Mouse (Mus musculus) CD4-positive, CD25-positive, alpha-beta regulatory T cell, adult 2 months (primary cell): ENCODE measurements around the gene Gm10563.
"Not testable (repeated sequence)": the region's sequence is repeated elsewhere in the genome, so short reads cannot be mapped to it uniquely, and the experiment has no call there.

ENCODE experiments used
- DNase-seq: peaks from one replicate; pipeline ENCODE4 v3.0.0-alpha.2; 2012; ENCODE audit warnings: low read depth, low spot score

Gm10563 gene

DNA sequence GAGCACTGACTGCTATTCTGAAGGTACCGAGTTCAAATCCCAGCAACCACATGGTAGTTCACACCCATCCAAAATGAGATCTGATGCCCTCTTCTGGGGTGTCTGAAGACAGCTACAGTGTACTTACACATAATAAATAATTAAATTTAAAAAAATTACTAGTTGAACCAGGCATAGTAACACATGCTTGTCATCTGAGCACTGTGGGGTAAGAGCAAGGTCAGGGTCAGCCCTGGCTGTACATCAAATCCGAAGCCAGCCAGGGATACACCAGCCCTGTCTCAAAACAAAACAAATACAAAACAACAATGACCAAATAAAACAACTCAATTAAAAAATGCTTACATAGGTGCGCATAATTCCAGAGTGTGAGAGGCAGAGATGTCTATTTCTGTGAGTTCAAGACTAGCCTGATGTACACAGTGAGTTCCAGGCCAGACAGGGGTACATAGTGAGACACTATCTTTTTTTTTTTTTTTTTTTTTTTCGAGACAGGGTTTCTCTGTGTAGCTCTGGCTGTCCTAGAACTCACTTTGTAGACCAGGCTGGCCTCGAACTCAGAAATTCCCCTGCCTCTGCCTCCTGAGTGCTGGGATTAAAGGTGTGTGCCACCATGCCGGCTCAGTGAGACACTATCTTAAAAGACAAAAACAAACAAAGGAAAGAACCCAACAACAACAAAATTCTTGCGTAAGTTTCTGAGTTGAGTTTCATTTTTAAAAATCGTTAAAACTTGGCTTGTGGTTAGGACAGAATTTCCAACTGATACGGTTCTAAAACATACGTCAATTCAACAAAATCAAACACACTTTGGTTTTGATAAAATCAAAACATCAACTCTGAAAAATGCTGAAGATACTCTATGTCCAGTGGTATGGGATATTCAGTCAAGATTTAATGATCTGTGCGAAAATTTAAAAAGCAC, 45.0 kb downstream of the Gm10563 start:
- DNase-seq = peak; percentile 62

DNA sequence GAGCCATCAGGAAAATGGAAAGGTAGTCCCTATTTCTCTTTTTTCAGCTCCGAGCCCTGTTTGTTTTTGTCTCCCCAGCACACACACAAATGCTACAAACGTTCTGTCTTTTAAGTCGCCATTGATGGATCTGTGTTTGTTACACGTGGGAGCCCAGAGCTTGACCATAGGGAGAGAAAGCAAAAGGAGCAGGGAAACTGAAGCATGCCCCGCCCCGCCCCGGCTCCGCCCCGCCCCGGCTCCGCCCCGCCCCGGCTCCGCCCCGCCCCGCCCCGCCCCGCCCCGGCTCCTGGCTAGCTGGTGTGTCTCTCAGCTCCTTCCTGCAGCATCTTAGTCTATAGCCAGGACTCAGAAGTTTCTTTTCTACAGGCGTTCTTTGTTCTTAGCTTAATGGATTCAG, 46.7 kb downstream of the Gm10563 start:
- DNase-seq = no peak

DNA sequence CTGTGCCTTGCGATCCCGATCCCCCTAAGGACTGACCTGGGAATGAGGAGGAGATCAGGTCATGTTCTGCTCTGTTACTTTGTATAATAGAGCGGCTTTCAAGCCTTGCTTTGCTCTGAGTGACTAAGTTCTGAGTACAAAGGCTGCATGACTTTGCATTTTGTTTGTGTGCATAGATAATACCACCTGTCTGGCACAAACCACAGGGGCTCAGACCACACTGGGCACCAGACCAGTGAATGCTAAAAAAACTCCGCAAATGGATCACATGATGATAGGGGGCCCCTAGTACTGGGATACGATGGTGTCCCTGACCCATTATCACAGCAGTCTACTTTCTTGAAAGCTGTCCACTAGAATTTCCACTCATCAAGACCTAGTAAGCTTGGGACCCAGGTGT, 48.6 kb downstream of the Gm10563 start:
- no peak for DNase-seq

DNA sequence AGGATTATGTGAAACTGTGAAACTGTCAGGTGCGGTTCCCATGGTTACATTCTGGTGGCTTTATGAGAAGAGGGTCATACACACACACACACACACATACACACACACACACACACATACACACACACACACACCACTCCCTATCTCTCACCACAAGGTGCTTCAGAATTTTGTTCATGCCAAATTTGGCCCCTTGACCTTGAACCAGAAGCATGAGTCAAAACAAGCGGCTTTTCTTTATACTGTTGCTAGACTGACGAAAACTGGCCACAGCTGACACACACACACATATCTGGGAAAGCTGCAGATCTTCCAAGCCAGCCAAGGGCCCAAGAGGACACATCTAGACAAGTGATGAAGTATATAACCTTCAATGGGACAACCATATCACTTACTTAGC, 49.4 kb downstream of the Gm10563 start:
- DNase-seq = no peak

DNA sequence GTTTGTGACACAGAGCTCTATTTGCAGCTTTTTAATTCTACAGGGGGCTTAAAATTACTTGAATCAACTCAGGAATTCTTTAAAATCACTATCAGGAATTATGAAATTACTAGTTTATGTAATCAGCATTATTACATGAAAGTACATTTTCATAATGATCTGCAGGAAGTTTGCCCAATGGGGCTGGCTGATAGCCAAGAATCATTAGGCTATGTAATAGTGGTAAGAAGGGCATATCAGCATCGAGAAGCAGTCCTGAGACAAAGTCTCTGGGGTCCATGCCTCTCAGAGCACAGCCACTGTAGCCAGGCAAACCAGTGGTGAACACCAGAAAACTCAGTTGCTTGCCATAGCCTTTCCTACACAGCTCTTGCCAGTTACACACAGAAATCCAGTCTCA, 51.4 kb downstream of the Gm10563 start:
- no peak for DNase-seq

DNA sequence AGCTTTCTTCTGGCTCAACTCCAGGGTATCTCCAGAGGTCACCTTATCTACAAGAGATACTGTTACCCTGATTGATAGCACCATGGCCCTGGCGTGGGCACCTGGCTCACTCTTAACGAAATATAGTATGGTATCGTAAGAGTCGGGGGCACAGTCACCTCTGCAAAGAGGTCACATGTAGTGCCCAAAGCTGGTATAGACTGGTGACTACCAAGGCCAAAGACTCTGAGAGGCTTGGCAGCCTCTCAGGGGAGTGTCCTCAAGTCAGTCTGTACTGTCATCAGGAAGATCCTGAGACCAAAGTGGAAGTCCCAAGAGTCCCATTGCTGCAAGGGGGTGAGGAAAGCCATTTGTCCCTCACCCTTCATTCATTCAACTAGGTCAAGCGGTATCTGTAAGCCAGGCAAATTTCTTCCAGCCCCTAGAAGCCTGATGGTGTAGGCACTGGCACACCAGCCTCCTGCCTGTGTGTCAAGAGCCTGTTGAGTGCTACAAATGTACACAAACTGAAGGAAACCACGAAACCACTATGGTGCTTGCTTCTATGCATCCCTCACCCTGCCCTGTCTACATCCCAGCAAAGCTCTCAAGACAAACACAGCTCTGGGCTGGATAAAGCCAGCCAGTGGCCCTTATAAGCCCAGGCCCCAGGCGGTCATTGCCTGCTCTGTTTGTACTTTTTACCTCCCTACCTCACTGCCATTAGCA, 54.0 kb downstream of the Gm10563 start:
- no peak for DNase-seq

DNA sequence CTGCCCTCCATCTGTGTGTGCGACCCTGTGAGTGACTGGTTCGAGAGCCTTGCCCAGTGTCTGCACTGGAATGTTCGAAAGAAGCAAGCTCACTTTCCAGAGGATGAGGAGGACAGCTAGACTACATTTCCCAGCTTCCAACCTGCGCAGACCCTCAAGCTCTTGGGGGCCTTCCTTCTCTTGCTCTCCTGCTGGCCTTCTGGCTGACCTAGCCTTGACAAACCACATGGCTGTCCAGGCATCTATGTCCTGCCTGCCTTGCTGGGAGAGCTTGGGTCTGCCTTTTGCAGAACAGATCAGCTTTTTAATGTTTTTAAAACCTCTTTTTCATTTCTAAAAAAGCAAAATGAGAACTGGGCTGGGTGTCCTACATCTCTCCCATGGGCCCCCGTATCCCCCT, 55.9 kb downstream of the Gm10563 start:
- DNase-seq = no peak

DNA sequence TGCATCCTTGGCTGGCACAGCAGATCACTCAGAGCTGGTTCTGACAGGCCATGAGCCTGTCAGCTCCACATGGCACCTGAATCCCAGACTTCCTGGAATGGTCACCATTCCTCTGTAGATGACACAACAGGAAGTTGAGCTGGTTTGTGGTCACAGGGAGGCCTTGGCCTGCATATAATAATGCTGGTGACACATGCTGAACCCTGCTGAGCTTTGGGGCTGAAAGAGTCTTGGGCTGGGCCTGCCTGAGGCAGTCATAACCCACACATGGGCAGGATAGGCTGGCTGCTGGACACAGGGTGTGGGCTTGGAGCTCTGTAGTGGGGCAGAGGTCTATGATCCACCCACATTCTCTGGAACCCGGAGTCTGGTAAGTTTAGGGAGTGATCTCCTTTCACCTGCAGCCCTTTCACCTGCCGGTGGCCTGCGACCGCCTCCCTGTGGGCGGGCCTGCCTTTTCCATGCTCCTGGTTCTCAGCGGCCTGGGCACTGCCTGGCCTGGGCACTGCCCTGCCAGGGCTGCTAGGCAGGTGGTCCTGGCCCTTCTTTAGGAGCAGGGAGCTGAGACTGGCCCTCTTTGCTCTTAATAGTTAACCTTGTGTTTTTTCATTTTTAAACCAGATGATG, 62.8 kb downstream of the Gm10563 start:
- no peak for DNase-seq

DNA sequence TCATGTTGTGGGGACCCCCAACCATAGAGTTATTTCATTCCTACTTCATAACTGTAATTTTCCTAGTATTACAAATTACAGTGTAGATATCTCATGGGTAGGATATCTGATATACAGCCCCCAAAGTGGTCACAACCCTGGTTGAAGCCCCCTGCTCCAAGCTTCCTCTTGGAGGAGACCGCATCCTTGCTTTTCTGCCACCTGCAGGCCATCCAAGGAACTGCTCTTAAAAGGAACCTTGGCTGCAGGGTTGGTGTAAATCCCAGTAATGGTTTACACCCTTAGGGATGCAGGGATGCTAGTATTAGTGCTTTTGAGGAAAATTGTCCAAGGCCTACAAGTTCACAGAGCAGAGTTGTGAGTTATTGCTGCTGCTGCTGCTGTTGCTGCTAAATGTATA, 64.8 kb downstream of the Gm10563 start:
- peak; percentile 66 for DNase-seq

DNA sequence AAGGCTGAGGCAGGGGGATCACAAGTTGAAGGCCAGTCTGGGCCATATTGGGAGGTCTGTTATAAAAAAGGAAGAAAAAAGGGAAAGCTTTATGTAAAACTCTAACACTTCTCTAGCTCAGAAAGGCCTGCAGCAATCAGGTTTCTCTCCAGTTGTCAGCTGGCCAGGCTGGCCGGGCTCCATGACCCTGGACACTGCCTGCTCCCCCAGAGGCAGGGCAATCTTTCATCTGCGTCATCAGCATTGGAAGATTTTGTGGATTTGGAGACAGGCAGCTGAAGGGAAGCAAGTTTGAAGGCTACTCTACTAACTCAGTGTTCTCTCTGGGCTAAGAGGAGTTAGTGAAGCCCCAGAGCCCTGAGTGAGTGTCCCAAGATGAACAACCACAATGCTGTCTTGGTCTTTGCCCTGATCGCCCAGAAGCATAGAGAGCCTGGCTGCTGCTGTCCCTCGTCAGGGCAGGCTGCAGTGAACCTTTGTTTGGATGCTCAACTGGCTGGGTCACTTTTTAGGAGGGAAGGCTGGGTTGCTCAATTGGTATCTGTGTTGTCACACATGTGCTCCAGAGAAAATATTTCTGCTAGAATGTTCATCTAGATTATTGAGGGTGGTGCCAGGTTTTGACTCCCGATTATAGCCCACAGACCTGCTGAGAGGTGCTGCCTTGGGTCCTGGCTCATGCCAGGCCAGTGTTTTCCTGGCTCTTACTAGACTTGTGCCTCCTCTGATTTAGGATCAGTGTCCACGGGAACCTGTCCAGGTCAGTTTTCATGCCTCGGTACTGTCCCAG, 66.7 kb downstream of the Gm10563 start:
- DNase-seq = no peak

DNA sequence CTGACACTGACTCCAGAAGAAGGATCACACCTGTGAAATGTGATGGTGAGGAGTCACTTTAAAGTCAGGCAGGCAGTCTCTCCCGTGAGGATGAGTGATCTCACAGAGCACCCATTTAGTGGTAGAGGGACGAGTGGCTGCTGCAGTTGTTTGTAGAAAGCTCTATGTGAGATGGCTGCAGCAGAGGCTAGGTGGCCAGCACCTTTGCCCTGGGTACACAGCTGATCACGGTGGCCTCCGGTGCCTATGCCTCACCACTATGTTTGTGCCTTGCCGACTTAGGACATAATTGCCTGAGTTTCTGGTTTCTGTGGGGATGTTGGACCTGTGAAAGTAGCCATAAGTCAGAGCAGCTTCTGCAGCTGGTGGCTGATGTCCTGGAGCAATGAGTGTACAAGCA, 67.5 kb downstream of the Gm10563 start:
- no peak for DNase-seq

DNA sequence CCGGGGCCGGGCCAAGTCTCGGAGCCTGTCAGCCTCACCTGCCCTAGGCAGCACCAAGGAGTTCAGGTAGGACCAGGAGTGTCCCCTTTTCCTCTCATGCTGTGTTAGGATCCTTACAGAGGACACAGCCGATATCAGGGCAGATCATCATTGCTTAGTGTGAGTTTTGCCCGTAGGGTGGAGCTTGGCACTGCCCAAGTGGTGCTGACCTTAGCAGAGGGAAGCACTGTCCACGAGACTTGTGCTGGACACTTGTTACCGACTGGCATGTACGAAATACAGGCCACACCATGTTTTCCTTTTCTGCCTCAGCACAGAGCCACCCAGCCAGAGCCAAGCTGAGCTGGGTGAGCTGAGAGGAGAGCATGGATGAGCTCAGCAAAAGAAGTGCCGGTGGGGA, 68.1 kb downstream of the Gm10563 start:
- no peak for DNase-seq

DNA sequence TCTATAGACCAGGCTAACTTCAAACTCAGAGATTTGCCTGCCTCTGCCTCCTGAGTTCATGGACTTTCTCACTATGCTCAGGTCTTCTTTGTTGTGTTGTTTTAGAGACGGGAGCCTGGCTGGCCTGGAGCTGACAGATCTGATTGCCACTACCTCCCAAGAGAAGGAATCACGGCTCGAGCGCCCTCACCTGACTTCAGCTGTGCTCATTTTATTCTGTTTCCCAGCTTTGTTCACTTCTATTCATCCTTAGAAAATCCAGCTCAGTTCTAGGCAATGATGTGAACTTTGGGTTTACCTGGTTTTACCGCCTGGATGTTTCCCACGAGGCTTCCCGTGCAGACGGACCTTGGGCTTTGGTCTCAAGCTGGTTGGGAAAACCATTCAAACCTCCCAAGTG, 69.7 kb downstream of the Gm10563 start:
- no peak for DNase-seq

DNA sequence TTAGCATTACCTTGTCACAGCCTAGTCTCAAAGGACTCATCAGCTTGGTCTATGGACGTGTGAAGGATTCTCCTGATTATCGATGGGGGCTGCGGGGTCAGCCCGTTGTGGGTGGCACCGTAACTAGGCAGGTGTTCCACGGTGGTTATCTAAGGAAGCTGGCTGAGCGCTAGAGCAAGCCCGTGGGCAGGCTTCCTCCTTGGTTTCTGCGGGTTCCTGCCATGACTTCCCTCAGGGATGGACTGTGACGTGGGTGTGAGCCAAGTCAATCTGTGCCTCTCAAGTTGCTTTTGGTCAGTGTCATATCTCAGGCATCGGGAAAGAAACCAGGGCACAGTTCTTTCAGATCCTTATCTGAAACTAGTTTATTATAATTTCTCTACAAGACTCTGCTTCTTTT, 70.3 kb downstream of the Gm10563 start:
- no peak for DNase-seq

DNA sequence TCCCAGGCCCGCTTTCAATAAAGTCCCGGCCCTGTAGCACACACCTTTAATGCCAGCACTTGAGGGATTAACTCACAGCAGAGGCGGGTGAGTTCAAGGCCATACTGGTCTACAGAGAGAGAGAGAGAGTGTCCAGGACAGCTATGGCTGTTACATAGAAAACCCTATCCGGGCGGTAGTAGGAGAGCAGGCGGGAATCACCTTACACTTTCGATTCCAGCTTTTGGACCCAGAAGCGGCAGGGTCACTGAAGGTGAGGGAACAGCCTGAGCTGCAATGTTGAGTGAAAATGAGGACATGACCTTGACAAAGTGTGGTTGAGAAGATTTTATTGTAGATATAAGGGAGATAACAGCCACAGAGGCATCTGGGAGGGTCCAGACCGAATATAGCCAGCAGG, 71.3 kb downstream of the Gm10563 start:
- DNase-seq = no peak

DNA sequence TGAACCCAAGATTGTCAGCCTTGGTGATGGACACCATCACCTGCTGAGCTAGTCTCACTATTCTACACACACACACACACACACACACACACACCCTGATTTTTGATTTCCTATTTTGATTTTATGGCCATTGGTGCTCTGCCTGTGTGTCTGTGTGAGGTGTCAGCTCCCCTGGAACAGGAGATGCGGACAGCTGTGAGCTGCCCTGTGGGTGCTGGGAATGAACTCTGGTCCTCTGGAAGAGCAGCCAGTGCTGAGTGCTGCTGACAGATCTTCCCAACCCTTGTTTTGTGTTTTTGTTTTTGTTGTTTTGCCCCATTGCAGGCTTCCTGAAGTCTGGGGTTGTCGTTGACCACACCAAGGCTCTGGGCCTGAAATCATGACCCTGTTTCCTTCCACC, 72.1 kb downstream of the Gm10563 start:
- no peak for DNase-seq

DNA sequence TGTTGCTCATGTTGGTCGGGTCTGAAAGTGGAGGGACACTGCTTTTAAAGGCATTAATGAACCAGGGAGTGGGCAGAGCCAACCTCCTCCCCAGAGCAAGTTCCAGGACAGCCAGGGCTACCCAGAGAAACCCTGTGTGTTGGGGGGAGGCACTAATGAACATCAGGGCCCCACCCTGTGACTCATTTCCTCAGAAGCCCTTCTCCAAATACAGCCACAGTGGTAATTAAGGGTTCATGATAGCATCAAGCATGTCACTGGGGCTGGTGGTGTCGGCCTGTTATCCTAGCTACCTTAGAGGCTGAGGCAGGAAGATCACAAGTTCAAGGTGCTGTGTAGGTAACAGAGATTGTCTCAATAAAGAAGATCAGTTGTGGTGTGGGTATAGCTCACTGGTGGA, 73.8 kb downstream of the Gm10563 start:
- peak; percentile 40 for DNase-seq

DNA sequence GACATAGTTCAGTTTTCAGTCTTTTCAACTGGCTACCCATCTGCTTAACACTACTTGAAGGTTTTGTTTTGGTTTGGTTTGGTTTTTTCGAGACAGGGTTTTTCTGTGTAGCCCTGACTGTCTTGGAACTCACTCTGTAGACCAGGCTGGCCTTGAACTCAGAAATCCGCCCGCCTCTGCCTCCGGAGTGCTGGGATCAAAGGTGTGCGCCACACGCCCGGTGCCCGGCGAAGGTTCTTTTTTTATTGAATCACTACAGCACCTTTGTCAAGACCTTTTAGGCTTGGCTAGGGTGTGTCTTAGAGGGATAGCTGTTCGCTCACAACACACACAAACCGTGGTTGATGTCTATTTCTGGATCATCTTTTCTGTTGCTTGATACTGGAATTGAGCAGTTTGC, 74.9 kb downstream of the Gm10563 start:
- not testable (repeated sequence) for DNase-seq

DNA sequence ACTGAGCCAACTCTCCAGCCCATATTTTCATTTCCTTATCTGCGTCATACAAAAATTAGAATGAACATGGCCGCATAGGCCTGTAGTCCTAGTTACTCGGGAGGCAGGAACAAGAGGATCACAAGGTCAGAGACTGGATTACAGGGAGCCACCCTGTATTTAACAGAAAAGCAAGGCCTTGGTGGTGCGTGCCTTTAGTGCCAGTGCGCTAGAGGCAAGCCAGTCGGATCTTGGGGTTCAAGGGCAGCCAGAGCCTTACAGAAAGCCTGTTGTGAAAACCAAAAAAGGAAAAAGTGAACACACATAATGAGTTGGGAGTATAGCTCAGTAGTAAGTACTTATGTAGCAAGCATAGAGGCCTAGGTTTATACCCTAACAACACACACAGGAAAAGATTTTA, 75.4 kb downstream of the Gm10563 start:
- DNase-seq = no peak

DNA sequence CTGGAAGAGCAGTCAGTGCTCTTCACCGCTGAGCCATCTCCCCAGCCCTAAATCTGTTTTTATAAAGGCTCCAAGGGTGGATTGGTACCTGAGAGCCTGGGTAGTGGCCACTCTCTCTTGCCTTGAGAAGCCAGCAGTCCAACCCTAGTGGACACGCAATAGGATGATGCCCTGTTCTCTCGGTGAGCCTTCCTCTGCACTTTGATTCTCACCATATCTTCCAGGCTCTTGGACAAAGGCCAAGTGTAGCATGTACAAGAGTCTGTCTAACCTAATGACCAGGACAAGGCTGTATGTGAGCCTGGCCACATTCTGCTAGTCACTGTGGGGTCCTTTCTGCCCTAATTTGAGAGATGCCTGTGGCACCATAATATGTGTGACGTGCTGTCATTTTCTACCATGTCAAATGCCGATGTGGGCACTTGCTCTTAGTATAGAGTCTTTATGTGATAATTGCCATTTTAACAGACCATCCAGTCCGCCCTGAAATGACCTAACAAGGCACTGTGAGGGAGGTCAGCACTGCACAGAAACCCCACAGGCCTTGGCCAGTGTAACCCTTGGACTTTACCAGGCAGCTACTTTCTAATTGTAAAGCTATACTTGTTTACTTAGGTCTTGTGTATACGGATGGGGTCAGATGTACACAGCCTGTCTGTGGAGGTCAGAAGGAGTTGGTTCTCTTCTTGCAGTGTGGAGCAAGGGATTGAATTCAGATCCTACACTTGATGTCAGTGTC, 76.4 kb downstream of the Gm10563 start:
- no peak for DNase-seq

DNA sequence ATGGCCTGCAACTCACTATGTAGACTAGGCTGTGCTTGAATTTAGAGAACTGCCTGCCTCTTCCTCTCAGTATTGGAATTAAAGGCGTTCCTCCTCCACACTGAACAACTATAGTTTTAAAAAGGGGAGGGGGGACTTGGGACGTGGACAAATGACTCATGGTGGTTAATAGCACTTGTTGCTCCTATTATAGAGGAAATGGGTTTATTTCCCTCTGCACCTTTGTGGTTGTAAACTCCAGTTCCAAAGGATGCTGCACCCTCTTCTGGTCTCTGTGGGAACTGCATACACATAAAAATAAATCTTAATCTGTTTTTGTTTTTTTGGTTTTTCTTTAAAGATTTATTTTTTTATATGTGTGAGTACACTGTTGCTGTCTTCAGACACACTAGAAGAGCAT, 77.0 kb downstream of the Gm10563 start:
- DNase-seq = peak; percentile 78
